Mouse (Mus musculus): ENCODE results near the gene Olfr1082.
"Not testable (repeated sequence)": the region's sequence is repeated elsewhere in the genome, so short reads cannot be mapped to it uniquely, and the experiment has no call there.

Olfr1082 gene

GRCm38 (mm10) chr2:86598866-86599265 is at the start of gene Olfr1082:
TSS of gene Olfr1082 (minus strand) at chr2:86598966.
- DNase-seq (ENCODE audit: low spot score), result not testable (repeated sequence)

- DNase-seq (ENCODE audit: low spot score), result not testable (repeated sequence)
Observed at GRCm38 (mm10) chr2:86639625-86640024, 40.9 kb upstream of the Olfr1082 start, which contains the start of gene Olfr1084. TSS of gene Olfr1084 (minus strand) at chr2:86639725.

- not testable (repeated sequence) for DNase-seq (ENCODE audit: low spot score)
Observed at GRCm38 (mm10) chr2:86558135-86558534, 40.6 kb downstream of the Olfr1082 start, which contains the start of gene Olfr1080. TSS of gene Olfr1080 (minus strand) at chr2:86558235.
